Mouse (Mus musculus) layer of hippocampus, adult 8-10 months (tissue): ENCODE measurements at regions not wholly inside any gene's neighbourhood (a gene's known extent, or its start where the extent isn't known, plus 50 kb on each side); places are given as distances from the start of the nearest gene placed in this dataset.

Experiments used
- DNase-seq, 2 experiments: peaks; one replicate each; pipeline ENCODE4 v3.0.0; 2022; ENCODE audit warnings: low spot score in 2 of 2

DNA sequence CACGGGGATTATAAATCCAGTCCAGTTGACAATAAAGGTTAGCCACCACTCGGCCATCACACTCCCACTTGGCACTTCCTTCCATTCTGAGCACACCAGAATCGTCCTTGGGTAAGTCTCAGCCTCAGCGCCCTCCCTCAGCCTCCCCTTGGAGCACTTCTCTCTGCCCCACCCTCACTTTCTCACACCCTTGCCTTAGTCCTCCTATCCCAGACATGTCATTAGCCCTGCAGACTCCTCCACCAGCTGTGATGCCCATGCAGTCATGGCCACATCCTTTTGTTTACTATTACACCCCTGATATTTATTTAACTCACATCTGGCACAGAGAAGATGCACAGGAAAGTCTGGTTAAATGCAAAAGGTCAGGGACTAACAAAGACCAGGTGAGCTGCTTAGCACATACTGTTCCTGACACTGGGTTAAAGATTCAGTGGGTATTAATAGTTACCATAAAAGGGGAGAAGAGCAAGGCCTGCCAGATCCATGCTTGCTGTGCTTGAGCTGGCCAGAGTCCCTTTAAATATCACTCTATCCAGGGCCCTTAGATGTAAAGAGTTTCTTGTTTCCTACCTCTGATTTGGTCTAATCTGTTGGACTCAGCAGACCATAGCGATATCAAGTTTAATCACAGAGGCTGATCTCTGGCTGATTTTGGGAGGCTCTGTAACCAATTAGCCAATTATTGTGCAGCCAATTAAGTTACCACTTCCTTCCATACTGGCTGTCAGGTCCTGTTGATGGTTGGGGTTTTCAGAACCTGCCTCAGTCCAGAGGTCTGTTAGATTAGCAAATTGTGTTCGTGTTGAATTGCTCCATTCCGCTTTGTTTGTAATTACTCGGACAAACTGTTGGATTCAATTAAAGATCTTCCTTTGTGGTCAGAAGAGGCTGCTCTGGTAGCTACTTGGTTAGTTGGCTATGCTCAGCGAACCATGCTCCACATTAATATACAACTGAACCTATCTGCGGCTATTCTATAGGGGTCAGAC is 518.0 kb upstream of the Tmem132c start:
- no peak for DNase-seq

DNA sequence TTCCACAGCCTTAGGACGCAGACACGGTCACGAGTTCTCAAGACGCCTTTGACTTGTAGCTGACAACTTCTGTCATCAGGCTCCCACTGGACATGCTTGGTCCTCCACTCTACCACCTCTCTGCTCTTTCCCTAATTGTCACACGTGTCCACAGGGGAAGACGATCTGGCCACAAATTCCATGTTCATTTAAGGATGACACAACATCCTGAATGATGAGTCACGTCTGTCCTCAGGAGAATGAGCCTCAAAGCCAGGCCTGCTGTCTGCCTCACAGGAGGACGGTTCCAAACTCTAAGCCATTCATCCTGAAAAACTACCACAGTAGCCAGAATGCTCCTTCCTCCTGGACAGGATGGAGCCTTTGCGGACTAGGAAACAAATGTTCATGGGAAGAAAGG is 517.3 kb upstream of the Tmem132c start:
- no peak for DNase-seq

DNA sequence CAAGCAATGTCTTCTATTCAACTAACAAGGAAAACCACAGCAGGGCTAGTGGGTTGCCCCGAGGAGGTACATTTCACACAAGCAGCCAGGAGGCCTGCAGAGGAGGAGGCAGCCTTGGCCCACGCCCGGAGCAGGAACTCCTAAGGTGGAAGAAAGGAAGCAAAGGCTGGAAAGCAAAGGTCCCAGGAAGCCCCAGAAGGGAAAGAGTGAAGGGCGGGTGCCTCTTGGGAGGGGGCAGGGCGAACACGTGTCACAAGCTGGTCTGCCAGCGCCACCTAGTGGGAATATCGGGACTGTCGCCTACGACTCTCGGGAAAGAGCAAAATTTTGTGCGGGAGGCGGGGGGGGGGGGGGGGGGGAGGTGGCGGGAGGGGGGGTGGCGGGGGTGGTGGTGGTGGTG is 508.1 kb upstream of the Tmem132c start:
- peak; percentile 66 to 84 for DNase-seq

DNA sequence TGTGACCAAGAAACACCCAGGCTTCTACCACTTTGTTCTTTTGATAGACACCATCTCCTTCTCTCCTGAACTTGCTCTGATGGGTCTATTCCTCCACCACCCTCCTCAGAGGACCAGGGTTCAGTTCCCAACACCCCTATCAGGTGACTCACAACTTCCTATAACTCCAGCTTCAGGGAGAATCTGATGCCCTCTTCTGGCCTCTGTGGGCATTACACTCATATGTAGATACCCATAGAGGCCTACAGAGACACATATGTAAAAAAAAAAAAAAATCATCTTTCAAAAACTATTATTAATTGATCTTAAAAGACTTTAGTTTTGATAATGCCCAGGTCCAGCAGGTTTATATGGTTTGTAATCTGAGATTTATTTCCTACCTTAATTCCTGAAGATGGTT is 505.9 kb upstream of the Tmem132c start:
- no peak for DNase-seq

DNA sequence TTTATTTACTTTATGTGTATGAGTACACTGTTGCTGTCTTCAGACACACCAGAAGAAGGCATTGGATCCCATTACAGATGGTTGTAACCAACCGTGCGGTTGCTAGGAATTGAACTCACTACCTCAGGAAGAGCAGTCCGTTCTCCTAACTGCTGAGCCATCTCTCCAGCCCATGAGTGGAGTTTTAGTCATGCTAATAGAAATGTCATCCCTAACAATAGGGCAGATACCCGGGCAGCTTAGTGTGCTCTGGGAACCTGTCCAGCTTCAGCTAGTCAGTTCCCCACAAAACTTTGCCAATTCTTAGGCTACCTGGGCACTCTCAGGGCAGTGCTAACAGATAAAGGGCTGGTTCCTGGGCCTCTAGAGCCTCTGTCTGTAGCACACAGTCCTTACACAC is 503.9 kb upstream of the Tmem132c start:
- no peak for DNase-seq

DNA sequence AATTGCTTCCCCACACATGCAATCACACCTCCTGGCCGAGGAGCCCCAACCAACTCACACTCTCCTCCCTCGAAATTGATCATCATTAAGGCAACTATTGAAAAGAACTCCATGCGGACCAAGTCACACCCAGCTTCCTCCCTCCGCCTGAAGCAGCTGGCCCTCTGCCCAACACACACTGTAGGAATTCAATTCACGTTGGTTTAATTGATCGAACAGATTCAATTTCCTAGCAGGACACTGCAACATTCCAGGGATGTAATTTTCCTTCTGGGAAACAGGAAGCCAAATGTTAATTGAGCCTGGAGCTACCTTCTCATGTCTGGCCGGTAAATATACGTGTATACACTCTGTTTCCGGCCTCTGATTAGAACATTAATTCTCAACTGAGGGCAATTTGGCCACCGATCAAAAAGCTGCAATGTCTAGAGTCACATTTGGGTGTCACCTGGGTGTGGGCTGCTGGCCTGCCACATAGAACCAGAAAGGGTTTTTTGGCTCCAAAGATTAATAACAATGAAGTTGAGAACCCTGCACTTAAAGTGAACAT is 500.7 kb upstream of the Tmem132c start:
- DNase-seq, result no peak

DNA sequence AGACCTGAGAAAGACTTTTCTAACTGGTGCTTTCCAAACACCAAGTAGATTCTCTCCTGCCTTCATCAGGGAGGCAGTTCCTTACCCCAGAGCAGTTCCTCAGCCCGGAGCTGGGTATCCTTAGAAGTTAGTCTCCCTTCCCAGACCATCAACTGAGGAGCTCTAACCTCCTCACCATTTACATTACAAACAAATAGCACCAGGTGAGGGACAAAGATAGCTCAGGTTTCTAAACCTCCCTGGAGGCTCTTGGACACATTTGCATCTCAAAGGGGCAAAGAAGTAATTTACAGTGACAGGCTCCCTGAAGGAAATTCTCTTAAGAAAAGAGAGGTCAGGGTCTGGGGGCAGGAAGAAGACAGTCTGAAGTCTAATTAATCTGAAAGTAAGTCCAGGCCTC is 486.5 kb upstream of the Tmem132c start:
- no peak for DNase-seq

DNA sequence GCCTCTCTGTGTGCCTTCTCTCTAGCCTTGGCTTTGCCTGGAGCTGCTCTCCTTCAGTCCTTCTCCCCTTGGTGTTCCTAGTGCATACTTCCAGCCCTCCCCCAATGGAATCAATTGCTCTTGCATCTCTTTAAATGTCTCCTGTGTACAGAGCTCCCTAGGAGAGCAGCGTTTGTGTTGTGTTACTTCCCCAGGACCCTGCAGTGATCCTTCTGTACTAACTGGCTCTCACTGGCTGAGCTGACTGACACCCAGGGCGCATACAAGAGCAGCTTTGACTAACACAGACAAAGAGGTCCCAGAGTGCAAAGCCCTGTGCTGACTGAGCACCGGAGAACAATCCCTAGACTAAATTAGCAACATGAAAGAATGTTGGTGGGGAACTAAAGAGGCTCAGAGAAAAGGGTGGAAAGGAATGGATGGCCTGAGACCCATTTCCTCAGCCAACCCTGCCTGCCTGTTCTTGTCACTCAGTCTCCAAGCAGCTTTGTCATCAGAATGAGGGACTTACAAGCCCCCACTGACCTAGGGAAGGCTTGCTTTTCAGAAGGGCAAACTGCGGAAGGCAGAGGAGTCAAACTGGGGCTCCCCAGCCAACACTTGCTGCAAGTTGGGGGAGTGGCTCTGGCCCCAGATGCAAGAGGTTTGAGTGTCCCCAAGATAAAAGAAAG is 476.4 kb upstream of the Tmem132c start:
- DNase-seq, result no peak

DNA sequence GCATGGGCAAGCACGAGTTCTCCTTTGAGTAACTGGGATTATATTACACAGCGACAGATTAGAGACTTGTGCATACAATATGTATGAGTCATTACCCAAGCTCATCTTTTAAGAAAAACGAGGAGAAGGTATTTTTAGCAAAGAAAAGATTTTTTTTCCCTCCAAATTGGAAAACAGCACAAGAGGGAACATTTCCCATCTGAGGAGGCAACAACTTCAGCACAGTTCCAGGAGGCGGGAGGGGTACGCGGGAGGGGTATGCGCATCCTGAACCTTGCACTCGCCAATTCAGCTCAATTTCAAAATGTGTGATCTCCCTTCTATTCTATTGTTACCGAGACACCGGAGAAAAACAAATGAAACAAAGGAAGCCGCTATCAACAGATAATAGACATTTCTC is 472.6 kb upstream of the Tmem132c start:
- no peak for DNase-seq

DNA sequence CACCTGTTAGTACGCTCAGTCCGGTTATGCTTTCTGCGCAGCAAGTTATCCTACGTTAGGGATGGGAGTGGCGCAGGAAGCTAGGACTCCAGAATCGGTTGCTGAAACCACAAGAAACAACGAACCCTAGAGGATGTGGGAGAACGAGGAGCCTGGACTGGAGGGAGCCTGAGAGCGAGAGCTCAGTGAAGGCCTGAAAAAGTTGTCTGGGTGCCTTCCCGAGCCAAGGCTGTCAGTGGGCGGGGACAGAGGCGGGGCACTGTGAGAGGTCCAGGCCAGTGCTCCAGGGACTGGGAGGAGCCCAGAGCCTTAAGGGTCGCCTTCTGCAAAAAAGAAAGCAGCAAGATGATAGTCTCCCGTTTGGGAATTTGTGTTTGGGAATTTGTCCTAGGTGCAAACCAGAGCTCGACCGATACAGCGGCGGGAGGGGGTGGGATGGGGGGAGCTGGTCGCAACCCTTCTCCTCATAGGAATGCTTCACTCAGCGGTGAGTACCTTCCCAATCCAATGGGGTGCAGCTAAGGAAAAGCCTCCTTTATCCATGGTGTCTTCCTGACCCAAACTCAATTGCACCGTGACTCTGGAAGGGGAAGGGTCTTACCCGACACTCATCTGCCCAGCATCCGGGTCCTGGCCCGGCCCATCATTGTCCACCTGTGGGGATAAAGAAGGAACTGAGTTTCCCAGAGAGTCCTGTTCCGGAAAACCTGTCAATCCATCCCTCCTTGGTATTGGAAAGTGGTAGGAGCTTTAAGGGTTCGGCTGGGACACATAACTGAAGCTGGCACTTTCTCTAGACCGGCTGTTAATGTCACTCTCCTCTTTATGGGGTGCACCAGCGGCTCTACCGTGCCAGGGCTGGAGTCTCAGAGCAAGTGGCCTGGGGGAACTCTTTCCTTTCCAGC is 453.6 kb upstream of the Tmem132c start:
- DNase-seq, result no peak

DNA sequence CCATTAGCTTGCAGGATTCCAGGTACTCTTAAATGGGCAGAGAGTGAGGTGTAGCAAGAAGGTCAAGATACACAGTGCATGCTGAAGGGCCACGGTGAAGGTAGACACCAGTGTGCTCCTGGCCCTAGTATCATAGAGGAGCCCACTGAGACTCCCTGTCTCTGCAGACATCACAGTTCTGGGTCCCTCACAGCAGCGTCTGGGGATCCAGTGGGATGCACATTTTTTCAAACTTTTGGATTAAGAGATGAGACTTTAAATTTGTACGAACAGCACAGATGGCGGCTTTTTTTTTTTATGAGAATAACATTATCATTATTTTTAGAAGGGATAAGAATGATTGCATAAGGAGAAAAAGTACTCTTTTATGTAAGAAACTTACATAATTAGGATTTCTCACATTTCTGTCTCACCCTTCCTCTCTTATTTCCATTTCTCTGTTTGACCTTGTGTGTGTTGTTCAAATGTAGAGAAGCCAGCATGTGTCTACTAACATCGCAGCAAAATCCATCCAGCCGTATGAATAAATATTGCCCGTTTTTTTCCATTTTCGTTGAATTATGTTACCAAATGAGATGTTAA is 441.8 kb upstream of the Tmem132c start:
- DNase-seq, result no peak

DNA sequence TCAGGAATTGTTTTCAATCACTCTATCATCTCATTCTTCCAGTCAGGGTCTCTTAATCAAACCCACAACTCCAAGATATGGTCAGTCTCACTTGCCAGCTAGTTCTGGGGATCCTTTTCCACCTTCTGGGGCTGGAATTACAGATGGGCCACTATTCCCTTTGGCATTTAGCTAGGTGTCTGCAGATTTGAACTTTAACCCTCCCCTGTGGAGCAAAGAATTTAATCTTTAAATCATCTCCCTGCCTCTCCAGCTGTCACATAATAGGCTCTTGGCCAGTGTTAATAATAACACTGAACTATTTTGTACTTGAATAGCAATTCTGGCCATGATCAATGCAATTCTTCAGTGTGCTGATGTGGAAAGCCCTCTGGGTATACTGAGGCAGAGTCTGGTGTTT is 435.0 kb upstream of the Tmem132c start:
- DNase-seq, result no peak

DNA sequence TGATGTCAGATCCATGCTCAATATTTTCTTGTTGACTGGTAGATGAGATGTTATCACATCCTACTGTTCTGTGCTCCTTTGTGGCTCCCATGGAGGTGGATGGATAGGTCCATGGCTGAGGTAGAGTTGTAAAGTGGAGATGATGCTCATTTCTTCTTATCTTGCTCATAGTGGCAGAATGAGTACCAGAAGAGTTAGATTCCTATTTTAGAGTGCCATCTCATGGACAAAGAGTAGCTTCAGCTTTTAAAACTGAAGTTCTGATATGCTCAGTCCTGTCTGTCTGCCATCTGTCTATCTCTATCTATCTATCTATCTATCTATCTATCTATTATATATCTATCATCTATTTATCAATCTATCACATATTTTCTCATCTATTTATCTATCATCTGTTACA is 425.5 kb upstream of the Tmem132c start:
- no peak for DNase-seq

DNA sequence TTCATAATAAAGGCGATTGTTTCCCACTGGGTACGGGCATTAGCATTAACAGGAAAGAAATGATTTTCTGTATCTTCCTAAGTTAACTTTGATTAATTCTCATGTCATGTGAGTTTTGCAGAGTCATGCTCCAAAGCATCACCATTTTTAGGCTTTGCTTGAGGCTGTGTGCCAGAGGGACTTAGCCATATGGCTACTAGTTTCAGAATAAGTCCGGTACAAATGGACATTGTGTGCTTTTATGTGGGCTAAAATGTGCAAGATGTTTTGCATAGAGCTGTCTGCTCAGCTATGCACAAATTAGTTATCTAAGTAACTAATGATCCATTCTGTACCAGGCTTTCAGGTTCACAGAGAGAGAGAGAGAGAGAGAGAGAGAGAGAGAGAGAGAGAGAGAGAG is 406.2 kb upstream of the Tmem132c start:
- DNase-seq, result peak in 1 of 2 experiments; percentile 25

DNA sequence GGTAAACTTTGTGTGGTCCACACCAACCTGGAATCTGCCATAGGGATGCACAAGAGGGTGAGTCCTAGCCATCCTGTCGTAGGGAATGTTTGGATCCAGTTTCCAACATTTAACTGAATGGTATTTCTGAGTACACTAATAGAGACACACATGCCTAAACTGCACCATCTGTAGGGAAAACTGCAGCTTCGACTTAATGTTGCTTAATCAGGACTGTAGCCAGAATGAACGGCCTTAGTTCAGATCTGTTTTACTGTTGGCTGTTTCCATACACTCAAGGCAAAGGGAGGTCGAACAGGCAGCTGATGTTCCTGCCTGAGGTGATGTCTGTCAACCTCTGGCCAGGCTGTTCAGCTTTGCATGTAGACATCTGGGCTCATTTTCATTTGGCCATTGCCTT is 399.0 kb upstream of the Tmem132c start:
- peak; percentile 16 to 18 for DNase-seq

DNA sequence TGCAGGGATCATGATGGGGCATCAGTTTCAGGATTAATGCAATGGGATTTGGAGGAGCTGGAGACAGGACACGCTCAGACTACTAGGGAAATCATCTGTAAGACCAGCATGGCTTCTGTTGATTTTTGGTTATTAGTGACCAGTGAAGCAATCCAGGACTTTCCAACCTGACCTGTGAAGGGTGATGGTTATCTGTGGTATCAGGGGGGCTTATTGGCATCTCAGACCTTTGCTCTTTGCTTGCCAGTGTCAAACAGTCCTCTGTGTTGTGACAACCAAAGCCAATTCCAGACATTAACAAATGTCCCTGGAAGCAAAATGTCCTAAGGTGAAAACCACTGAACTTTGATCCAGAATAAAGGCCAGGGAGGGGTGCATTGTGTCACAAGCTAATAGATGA is 379.5 kb upstream of the Tmem132c start:
- DNase-seq, result no peak

DNA sequence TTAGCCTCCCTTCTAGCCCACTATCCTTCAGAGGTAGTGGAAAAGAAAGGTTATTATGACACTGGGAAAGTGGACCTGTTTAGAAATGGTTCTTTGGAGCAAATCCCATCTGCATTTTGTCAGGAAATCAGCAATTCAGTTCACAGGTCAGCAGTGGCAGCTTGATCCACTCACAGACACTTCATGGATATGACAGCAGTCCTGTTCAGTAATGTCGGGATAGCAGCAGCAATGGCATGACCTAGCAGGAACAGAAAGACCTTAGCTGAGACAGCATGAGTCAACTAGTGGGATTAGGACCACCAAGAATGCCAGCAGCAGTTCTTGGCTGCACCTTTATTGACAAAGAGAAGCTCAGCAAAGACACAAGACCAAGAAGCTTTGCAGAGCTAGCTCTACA is 365.8 kb upstream of the Tmem132c start:
- no peak for DNase-seq

DNA sequence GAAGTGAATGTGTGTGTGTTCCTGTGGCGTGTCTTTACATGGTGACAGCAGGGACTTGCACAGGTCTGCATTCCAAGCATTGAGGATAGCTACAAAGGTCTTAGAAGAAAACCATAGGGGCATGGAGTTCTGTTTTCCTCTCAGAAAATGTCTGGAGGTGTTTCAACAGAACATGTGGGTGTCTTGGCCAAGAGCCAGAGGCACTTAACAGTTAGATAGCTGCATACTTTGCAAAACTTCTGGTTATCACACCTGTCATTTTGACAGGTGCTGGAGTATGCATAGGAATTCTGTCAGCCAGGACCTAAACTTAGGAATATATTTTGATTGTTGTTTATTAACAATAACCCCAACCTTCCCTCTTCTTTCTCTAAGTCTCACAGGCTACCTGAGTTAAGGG is 350.9 kb upstream of the Tmem132c start:
- DNase-seq, result no peak

DNA sequence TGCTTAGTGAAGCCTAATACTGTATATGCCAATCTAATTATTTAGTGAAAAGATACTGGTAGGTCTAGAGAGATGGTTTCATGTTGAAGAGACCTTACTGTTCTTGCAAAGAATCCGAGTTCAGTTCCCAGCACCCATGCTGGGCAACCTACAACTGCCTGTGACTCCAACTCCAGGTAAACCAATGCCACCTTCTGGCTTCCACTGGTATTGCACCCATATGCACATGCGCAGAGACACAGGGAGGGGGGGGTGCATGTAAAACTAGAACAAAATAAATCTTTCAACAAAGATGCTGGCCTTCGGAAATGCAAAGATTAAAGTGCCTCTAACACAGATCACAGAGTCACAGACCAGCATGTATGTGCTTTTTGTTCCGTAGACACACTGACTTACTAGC is 348.5 kb upstream of the Tmem132c start:
- no peak for DNase-seq

DNA sequence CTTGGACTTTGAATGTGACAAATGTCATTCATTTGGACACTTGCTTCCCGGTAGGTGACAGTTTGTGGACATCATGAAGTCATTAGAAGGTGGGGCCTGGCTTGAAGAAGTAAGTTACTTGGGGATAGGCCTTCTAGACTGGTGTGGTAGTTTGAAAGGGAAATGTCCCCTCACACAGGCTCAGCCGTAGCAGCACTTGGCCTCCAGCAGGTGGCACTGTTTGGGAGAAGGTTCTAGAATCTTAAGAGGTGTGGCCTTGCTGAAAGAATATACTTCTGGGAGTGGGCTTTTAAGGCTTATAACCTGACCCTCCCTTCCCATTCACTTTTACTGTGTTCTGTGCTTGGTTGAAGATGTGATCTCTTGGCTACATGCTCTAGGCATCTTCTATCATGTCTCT is 331.5 kb upstream of the Tmem132c start:
- no peak for DNase-seq

DNA sequence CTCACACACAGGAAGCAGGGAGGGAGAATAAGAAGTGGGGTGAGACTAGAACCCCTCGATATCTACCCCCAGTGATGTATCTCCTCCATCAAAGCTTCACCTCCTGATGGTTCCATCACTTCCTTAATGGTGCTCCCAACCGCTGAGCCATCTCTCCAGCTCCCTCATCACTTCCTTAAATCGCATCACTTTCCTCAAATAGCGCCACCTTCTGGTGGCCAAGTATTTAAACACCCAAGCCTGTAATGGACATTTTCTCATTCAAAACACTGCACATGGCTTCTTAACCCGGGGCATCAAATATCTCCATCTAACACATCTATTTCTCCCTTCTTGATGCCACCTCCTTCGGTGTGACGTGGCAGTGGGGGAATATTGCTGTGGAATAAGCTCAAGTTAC is 324.3 kb upstream of the Tmem132c start:
- DNase-seq, result no peak
